Mouse (Mus musculus) hindbrain, embryonic 14.5 days (tissue): Measurements from ENCODE around the gene Ifngr1. TPM values are rescaled to one million over a fixed set of nuclear protein-coding genes. Genes with fewer than 3 reads are reported as not detected.

Source experiments
- ATAC-seq: fragments of 200-750 bp; cut with Nextera tagmentation; 2 replicates; pipeline ENCODE4 v1.8.0; 2017; ENCODE audit warnings: moderate number of reproducible peaks, mild to moderate bottlenecking, moderate TSS enrichment, moderate library complexity; ENCODE audit not compliant: low FRiP score
- DNase-seq: peaks from one replicate; pipeline ENCODE4 v3.0.0-alpha.2; 2015; ENCODE audit warnings: low spot score
- H3K27ac ChIP-seq: fragments of 300-500 bp; sonication (generic); 2 replicates; pipeline ENCODE4 v1.5.1; 2014; ENCODE audit warnings: mild to moderate bottlenecking, moderate library complexity
- H3K27me3 ChIP-seq: fragments of 300-500 bp; sonication (generic); 2 replicates; pipeline ENCODE4 v1.6.1; 2014; ENCODE audit warnings: mild to moderate bottlenecking, low read length, mixed read lengths; ENCODE audit not compliant: control insufficient read depth, insufficient read depth
- H3K36me3 ChIP-seq: fragments of 300-500 bp; sonication (generic); replicated peaks from 2 replicates; pipeline ENCODE4 v1.6.1; 2014; ENCODE audit not compliant: control insufficient read depth, insufficient read depth
- H3K4me1 ChIP-seq: fragments of 300-500 bp; sonication (generic); replicated peaks from 2 replicates; pipeline ENCODE4 v1.6.1; 2014; ENCODE audit warnings: antibody characterized with exemption, low read length, mixed read lengths; ENCODE audit not compliant: control insufficient read depth, insufficient read depth
- H3K4me2 ChIP-seq: fragments of 300-500 bp; sonication (generic); replicated peaks from 2 replicates; pipeline ENCODE4 v1.6.1; 2014; ENCODE audit warnings: mild to moderate bottlenecking, moderate library complexity
- H3K4me3 ChIP-seq: fragments of 300-500 bp; sonication (generic); replicated peaks from 2 replicates; pipeline ENCODE4 v1.5.1; 2014; ENCODE audit warnings: mild to moderate bottlenecking, low read length
- H3K9ac ChIP-seq: fragments of 300-500 bp; sonication (generic); 2 replicates; pipeline ENCODE4 v1.6.1; 2014
- H3K9me3 ChIP-seq: fragments of 300-500 bp; sonication (generic); 2 replicates; pipeline ENCODE4 v1.6.1; 2016; ENCODE audit warnings: low read length; ENCODE audit not compliant: control insufficient read depth
- WGBS: fragments of 180-500 bp; shearing (Covaris S2); extraction: QIAGEN DNeasy Blood & Tissue Kit; methylation state at CpG from one replicate; pipeline ENCODE4 v1.1.7; 2014; 5-methylcytosine and 5-hydroxymethylcytosine counted together
- polyA plus RNA-seq: library from polyadenylated mRNA; unstranded; fragments of >200 nt; fragmentation: Nextera tagmentation; extraction: Ambion mirVana; gene quantifications from 2 replicates; pipeline ENCODE4 v1.2.1, GENCODE M21; 2014

Gene Ifngr1
- polyA plus RNA-seq, 1 experiment from 2014 or later: 28.8 TPM

DNA sequence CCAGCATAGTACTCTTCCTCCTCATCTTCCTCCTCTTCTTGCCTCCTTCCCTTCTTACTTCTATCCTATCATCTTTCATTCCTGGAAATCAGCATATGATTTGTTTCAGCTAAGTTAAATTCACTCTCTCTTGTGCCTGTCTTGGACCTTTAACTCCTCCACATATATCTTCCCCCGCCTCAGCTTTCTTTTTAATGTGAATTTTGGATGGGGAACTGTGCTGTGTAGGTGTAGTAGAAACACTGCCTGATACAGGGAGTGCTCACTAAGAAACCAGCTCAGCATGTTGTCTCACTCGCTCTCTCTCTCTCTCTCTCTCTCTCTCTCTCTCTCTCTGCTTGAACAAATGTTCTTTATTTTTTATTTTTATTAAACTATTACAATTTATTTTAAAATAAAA, 53.4 kb downstream of the Ifngr1 start:
- no peaks in the 10 kb centered on the region for H3K36me3 ChIP-seq
- no peak overlapping the region for H3K9ac ChIP-seq
- no peaks in the 10 kb centered on the region for H3K4me1 ChIP-seq
- DNase-seq (no peak), ATAC-seq (no peak)
- H3K9me3 ChIP-seq: no peaks in the 10 kb centered on the region
- 93% methylated on average over 2 of the region's 2 CpGs for WGBS
- H3K27me3 ChIP-seq: no peaks in the 10 kb centered on the region
- H3K4me3 ChIP-seq: no peak overlapping the region
- no peak overlapping the region for H3K4me2 ChIP-seq
- H3K27ac ChIP-seq: no peak overlapping the region

- Histone ChIP-seq H3K4me1 (no peaks in the 10 kb centered on the region), H3K27me3 (no peaks in the 10 kb centered on the region), H3K27ac (no peak overlapping the region), H3K36me3 (no peaks in the 10 kb centered on the region), H3K9ac (no peak overlapping the region), H3K4me2 (no peak overlapping the region), H3K9me3 (no peaks in the 10 kb centered on the region), H3K4me3 (no peak overlapping the region)
- ATAC-seq (no peak), DNase-seq (no peak)
- WGBS: 81% methylated on average over 9 of the region's 9 CpGs
These were observed 65.7 kb downstream of the Ifngr1 start for GRCm38 (mm10) chr10:19657426-19657825.

Other genes starting within 250 kb of the Ifngr1 start
- gene Olig3, start 235.4 kb upstream of the Ifngr1 start, polyA plus RNA-seq: 9.2 and 11.1 TPM in 2 replicates
- gene Il22ra2, start 30.0 kb downstream of the Ifngr1 start, polyA plus RNA-seq: not detected in 2 replicates
- 0.27 and 0.48 TPM in 2 replicates for gene Il20ra, start 120.6 kb downstream of the Ifngr1 start, polyA plus RNA-seq